ENCODE assay signal across 8 mouse cellular contexts in genomic region chr1:156754608-156755413, GRCm38 (mm10). TPM values are rescaled to one million over a fixed set of nuclear protein-coding genes. Genes with fewer than 3 reads are reported as not detected.
DNase-seq lines count a peak whose midpoint lies in the region; ATAC-seq lines count a peak whose summit lies in the region.

No protein-coding gene starts in this region.

- peak; percentile 72 for ATAC-seq in granulocyte monocyte progenitor cell, adult 5-6 weeks (replicated peaks; ENCODE audit: poor library complexity, severe bottlenecking)
- ATAC-seq in megakaryocyte, adult 5-6 weeks (ENCODE audit: poor library complexity, severe bottlenecking): peak; percentile 69

- DNase-seq in adrenal gland, postnatal 14 days: peak; percentile 12
- DNase-seq in adrenal gland, adult 2 months: no peak
- DNase-seq in embryo, embryonic 11.5 days (ENCODE audit: low read depth, low spot score): peak; percentile 70
- no peak for DNase-seq in ovary, postnatal 14 days (ENCODE audit: low spot score)
- no peak for DNase-seq in thymus, postnatal 0 days (ENCODE audit: low spot score)
- no peak for DNase-seq in lung, adult 18-20 months

RNA-seq across cellular contexts. Expression of gene Fam20b, which starts 35.9 kb away (rescaled TPM):
- 40.7 and 42.9 TPM in 2 replicates for total RNA-seq in adrenal gland, postnatal 14 days (2021)
- 10 to 100 TPM; 55.3 to 56.0 TPM for total RNA-seq in adrenal gland, adult 2 months (2021)
- polyA plus RNA-seq in adrenal gland, adult 2 months (2012; rRNA removed): 6.7 and 9.8 TPM in 2 replicates
- total RNA-seq in granulocyte monocyte progenitor cell, adult 5-6 weeks (2014; fragmentation: Nextera tagmentation): 18.6 and 30.9 TPM in 2 replicates
- total RNA-seq in granulocyte monocyte progenitor cell, adult 5-6 weeks (2017): 44.5 and 47.2 TPM in 2 replicates
- 14.7 and 15.7 TPM in 2 replicates for total RNA-seq in megakaryocyte, adult 5-6 weeks (2015)
- total RNA-seq in megakaryocyte, adult 5-6 weeks (2017): 37.9 and 41.6 TPM in 2 replicates
- polyA plus RNA-seq in thymus, postnatal 0 days (2015; fragmentation: Nextera tagmentation; extraction: Ambion mirVana): 11.8 and 12.3 TPM in 2 replicates

Comparison
In these comparisons a context has a peak if more than half of its experiments do, and no peak if none do; other contexts are left out.
1. DNase-seq: peak in adrenal gland, postnatal 14 days (single experiment) and embryo, embryonic 11.5 days (single experiment); none in adrenal gland, adult 2 months (single experiment), ovary, postnatal 14 days (single experiment), thymus, postnatal 0 days (single experiment) and lung, adult 18-20 months (0 of 2).